Mouse (Mus musculus): ENCODE measurements at regions not wholly inside any gene's neighbourhood (a gene's known extent, or its start where the extent isn't known, plus 50 kb on each side); places are given as distances from the start of the nearest gene placed in this dataset.

GRCm38 (mm10) chr14:99687062-99687806 lies 388.7 kb downstream of the Klf5 start:
- H3K9ac ChIP-seq (replicated peaks; ENCODE audit: low read length, poor library complexity, severe bottlenecking) = no peak overlapping the region

GRCm38 (mm10) chr14:99688415-99688814 lies 389.9 kb downstream of the Klf5 start:
- no peaks in the 10 kb centered on the region for H3K36me3 ChIP-seq (ENCODE audit: insufficient read depth, low read length)
- 87% methylated on average over 4 of the region's 4 CpGs for WGBS
- no peaks in the 10 kb centered on the region for H3K27me3 ChIP-seq (ENCODE audit: insufficient read depth, low read length)
- no peaks in the 10 kb centered on the region for H3K4me1 ChIP-seq (ENCODE audit: insufficient read depth, low read length)
- H3K27ac ChIP-seq (ENCODE audit: low read depth, low read length) = no peak overlapping the region
- DNase-seq (ENCODE audit: low spot score) (no peak), ATAC-seq (ENCODE audit: low FRiP score) (no peak)
- H3K4me2 ChIP-seq (ENCODE audit: low read depth, low read length, poor library complexity, severe bottlenecking) = no peak overlapping the region
- H3K9me3 ChIP-seq (ENCODE audit: low read length) = no peaks in the 10 kb centered on the region
- no peak overlapping the region for H3K4me3 ChIP-seq (ENCODE audit: low read depth, low read length)
- H3K9ac ChIP-seq (replicated peaks; ENCODE audit: low read length, poor library complexity, severe bottlenecking) = no peak overlapping the region
- no peak for TF ChIP-seq CTCF (IDR thresholded peaks at IDR 0.05)

More at GRCm38 (mm10) chr14:99687062-99687806, 388.7 kb downstream of the Klf5 start:
- Histone ChIP-seq H3K4me3 (ENCODE audit: low read depth, low read length) (no peak overlapping the region), H3K27ac (ENCODE audit: low read depth, low read length) (no peak overlapping the region), H3K27me3 (ENCODE audit: insufficient read depth, low read length) (no peaks in the 10 kb centered on the region), H3K36me3 (ENCODE audit: insufficient read depth, low read length) (no peaks in the 10 kb centered on the region), H3K4me1 (ENCODE audit: insufficient read depth, low read length) (no peaks in the 10 kb centered on the region), H3K4me2 (ENCODE audit: low read depth, low read length, poor library complexity, severe bottlenecking) (no peak overlapping the region), H3K9me3 (ENCODE audit: low read length) (no peaks in the 10 kb centered on the region)
- no peak for TF ChIP-seq CTCF (IDR thresholded peaks at IDR 0.05)
- 87% methylated on average over 8 of the region's 8 CpGs for WGBS
- DNase-seq (ENCODE audit: low spot score) (no peak), ATAC-seq (ENCODE audit: low FRiP score) (no peak)

- no peak for TF ChIP-seq CTCF (IDR thresholded peaks at IDR 0.05)
- H3K9ac ChIP-seq (replicated peaks; ENCODE audit: low read length, poor library complexity, severe bottlenecking) = no peak overlapping the region
- WGBS = 93% methylated on average over 7 of the region's 7 CpGs
- no peak overlapping the region for H3K4me3 ChIP-seq (ENCODE audit: low read depth, low read length)
- no peak for ATAC-seq (ENCODE audit: low FRiP score)
- H3K36me3 ChIP-seq (ENCODE audit: insufficient read depth, low read length) = no peaks in the 10 kb centered on the region
- no peaks in the 10 kb centered on the region for H3K9me3 ChIP-seq (ENCODE audit: low read length)
- no peaks in the 10 kb centered on the region for H3K27me3 ChIP-seq (ENCODE audit: insufficient read depth, low read length)
- no peak for DNase-seq (ENCODE audit: low spot score)
- no peak overlapping the region for H3K4me2 ChIP-seq (ENCODE audit: low read depth, low read length, poor library complexity, severe bottlenecking)
- H3K27ac ChIP-seq (ENCODE audit: low read depth, low read length) = no peak overlapping the region
- no peaks in the 10 kb centered on the region for H3K4me1 ChIP-seq (ENCODE audit: insufficient read depth, low read length)
Observed at GRCm38 (mm10) chr14:99696301-99696700, 397.8 kb downstream of the Klf5 start.

GRCm38 (mm10) chr14:99699545-99699944 lies 401.1 kb downstream of the Klf5 start:
- no peak overlapping the region for H3K9ac ChIP-seq (replicated peaks; ENCODE audit: low read length, poor library complexity, severe bottlenecking)
- no peak for ATAC-seq (ENCODE audit: low FRiP score)

GRCm38 (mm10) chr14:99706004-99706403 lies 407.5 kb downstream of the Klf5 start:
- H3K9ac ChIP-seq (replicated peaks; ENCODE audit: low read length, poor library complexity, severe bottlenecking) = no peak overlapping the region
- WGBS = 92% methylated on average over 10 of the region's 10 CpGs

More at GRCm38 (mm10) chr14:99699545-99699944, 401.1 kb downstream of the Klf5 start:
- no peaks in the 10 kb centered on the region for H3K36me3 ChIP-seq (ENCODE audit: insufficient read depth, low read length)
- TF ChIP-seq CTCF (IDR thresholded peaks at IDR 0.05) = no peak
- H3K4me2 ChIP-seq (ENCODE audit: low read depth, low read length, poor library complexity, severe bottlenecking) = no peak overlapping the region
- H3K27ac ChIP-seq (ENCODE audit: low read depth, low read length) = no peak overlapping the region
- 83% methylated on average over 2 of the region's 2 CpGs for WGBS
- no peak overlapping the region for H3K4me3 ChIP-seq (ENCODE audit: low read depth, low read length)
- no peak for DNase-seq (ENCODE audit: low spot score)
- H3K9me3 ChIP-seq (ENCODE audit: low read length) = no peaks in the 10 kb centered on the region
- H3K4me1 ChIP-seq (ENCODE audit: insufficient read depth, low read length) = no peaks in the 10 kb centered on the region
- no peaks in the 10 kb centered on the region for H3K27me3 ChIP-seq (ENCODE audit: insufficient read depth, low read length)

GRCm38 (mm10) chr14:99708066-99708465 lies 409.6 kb downstream of the Klf5 start:
- H3K4me1 ChIP-seq (ENCODE audit: insufficient read depth, low read length) = no peaks in the 10 kb centered on the region
- no peaks in the 10 kb centered on the region for H3K36me3 ChIP-seq (ENCODE audit: insufficient read depth, low read length)
- H3K4me3 ChIP-seq (ENCODE audit: low read depth, low read length) = no peak overlapping the region
- H3K27ac ChIP-seq (ENCODE audit: low read depth, low read length) = no peak overlapping the region
- no peaks in the 10 kb centered on the region for H3K27me3 ChIP-seq (ENCODE audit: insufficient read depth, low read length)
- DNase-seq (ENCODE audit: low spot score) (no peak), ATAC-seq (ENCODE audit: low FRiP score) (no peak)
- 76% methylated on average over 2 of the region's 2 CpGs for WGBS
- no peak overlapping the region for H3K9ac ChIP-seq (replicated peaks; ENCODE audit: low read length, poor library complexity, severe bottlenecking)
- no peak for TF ChIP-seq CTCF (IDR thresholded peaks at IDR 0.05)
- H3K4me2 ChIP-seq (ENCODE audit: low read depth, low read length, poor library complexity, severe bottlenecking) = no peak overlapping the region
- no peaks in the 10 kb centered on the region for H3K9me3 ChIP-seq (ENCODE audit: low read length)

More at GRCm38 (mm10) chr14:99706004-99706403, 407.5 kb downstream of the Klf5 start:
- H3K4me2 ChIP-seq (ENCODE audit: low read depth, low read length, poor library complexity, severe bottlenecking) = no peak overlapping the region
- no peak for ATAC-seq (ENCODE audit: low FRiP score)
- no peaks in the 10 kb centered on the region for H3K27me3 ChIP-seq (ENCODE audit: insufficient read depth, low read length)
- no peak overlapping the region for H3K4me3 ChIP-seq (ENCODE audit: low read depth, low read length)
- H3K27ac ChIP-seq (ENCODE audit: low read depth, low read length) = no peak overlapping the region
- DNase-seq (ENCODE audit: low spot score) = no peak
- no peaks in the 10 kb centered on the region for H3K36me3 ChIP-seq (ENCODE audit: insufficient read depth, low read length)
- H3K4me1 ChIP-seq (ENCODE audit: insufficient read depth, low read length) = no peaks in the 10 kb centered on the region
- TF ChIP-seq CTCF (IDR thresholded peaks at IDR 0.05) = no peak
- H3K9me3 ChIP-seq (ENCODE audit: low read length) = no peaks in the 10 kb centered on the region

Measured in midbrain, postnatal 0 days (tissue).